Mouse (Mus musculus) c-Kit-negative CD71-positive TER-119-positive erythroid progenitor cells, embryonic 14.5 days (primary cell): ENCODE measurements at regions not wholly inside any gene's neighbourhood (a gene's known extent, or its start where the extent isn't known, plus 50 kb on each side); places are given as distances from the start of the nearest gene placed in this dataset.
"Not testable (repeated sequence)": the region's sequence is repeated elsewhere in the genome, so short reads cannot be mapped to it uniquely, and the experiment has no call there.

Source experiments
- DNase-seq: peaks from one replicate; pipeline ENCODE4 v3.0.0-alpha.2; 2013; ENCODE audit warnings: low read depth, low spot score

GRCm38 (mm10) chr2:166329556-166330340 lies 174.3 kb upstream of the Sulf2 start:
- no peak for DNase-seq

GRCm38 (mm10) chr2:166326932-166327331 lies 171.5 kb upstream of the Sulf2 start:
- DNase-seq: no peak

GRCm38 (mm10) chr2:166324954-166325353 lies 169.5 kb upstream of the Sulf2 start:
- no peak for DNase-seq

- no peak for DNase-seq
Measured at GRCm38 (mm10) chr2:166324439-166324838, 169.0 kb upstream of the Sulf2 start.

DNA sequence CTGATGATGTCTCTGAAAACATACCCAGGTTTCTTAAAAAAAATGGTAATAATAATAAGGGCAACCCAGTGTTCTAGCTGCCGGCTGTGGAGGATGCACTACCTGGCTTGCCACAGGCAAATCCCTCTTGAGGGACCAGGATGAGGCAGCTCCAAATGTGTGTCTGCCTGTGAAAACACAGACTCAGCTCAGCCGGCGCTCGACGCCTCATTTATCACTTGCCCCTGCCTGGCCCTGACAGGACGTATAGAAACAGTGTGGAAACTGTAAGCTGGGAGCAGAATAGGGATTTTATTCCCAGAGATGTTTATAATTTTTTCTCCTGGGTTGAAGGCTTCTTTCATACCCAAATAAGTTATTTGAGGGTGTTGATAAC lies 167.2 kb upstream of the Sulf2 start:
- DNase-seq: no peak

GRCm38 (mm10) chr2:166321992-166322667 lies 166.7 kb upstream of the Sulf2 start:
- no peak for DNase-seq

DNA sequence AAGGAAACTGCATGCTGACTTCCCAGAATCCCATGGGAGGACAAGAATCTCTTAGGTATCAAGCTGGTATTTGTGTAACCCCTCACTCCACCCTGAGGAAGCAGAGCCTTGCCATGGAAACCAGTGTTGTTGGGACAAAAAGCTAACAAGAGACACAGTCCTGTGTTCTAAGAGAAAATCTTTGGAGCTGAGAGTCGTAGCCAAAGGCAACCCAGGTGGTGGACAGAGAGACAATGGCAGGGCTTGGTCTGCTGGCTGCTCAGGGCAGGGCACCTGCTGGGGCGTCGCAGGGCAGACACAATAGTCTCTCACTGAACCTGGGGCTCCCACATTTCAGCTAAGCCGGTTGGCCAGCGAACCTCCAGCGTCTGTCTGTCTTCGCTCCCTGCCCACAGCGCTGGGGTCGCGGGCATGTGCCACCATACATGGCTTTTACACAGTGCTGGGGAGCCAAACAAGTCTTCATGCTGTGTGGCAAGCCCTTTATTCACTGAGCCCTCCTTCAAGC lies 161.0 kb upstream of the Sulf2 start:
- no peak for DNase-seq

DNA sequence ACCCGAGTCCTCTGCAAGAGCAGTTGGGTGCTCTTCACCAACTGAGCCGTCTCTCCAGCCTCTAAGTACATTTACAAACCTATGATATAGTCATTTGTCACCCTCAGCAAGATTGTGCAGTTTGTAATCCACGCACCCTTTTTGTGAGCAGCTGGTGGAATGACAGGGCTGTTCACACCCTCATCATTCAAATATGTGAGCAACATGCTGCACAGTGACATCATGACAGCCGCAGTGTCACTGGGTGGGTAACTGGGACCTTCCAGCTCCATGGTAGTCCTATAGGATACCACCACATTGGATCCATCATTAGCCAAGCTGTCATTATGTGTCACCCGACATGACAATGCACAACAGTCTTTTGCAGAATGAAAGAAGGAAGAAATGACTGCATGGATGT lies 155.0 kb upstream of the Sulf2 start:
- DNase-seq: no peak

- DNase-seq: no peak
Measured at GRCm38 (mm10) chr2:166309882-166310281, 154.4 kb upstream of the Sulf2 start.

GRCm38 (mm10) chr2:166307551-166307950 lies 152.1 kb upstream of the Sulf2 start:
- no peak for DNase-seq

DNA sequence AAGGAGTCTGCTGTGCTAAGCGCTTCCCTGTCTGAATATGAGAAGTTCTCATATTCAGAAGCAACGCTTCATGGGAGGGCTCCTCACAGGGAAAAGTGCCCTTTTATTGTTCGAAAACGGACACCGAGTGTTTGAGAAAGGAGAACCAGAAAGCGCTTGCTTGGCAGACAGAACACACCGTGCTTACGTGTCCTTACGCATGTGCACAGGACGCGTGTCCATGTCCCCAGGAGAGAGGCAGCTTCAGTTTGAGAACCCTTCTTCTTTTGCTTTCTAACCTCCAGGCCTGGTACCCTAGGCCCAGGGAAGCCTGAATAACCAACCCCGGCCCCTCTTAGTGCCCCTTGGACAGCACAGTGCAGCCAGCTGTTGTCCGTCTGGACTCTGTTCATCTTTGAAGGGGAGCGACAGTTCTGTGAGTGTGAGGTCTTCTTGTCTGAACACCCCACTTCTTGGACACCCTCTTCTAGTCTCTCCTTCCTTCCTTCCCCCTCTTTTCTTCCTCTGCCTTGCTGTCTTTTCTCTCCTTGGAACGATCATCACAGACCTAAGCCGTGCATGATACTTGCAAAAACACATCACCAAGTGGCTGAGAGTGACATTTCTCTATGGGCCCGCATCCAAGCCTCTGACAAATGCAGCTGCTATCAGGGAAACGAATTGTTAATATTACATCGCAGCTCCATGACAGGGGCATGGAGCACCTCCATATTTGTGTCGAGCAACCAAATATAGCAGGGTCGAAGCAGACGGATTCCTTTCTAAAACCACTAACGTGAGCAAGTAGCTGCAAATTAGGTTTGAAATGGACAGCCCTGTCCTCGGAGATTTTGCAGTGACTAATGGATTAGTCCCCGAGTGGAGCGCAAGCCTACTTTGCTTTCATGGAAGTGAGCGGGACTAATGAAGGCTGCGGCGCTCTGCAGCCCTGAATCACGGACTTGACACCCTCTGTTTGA lies 149.9 kb upstream of the Sulf2 start:
- no peak for DNase-seq

- DNase-seq: no peak
Measured at GRCm38 (mm10) chr2:166303854-166304253, 148.4 kb upstream of the Sulf2 start.

GRCm38 (mm10) chr2:166301161-166301560 lies 145.7 kb upstream of the Sulf2 start:
- no peak for DNase-seq

DNA sequence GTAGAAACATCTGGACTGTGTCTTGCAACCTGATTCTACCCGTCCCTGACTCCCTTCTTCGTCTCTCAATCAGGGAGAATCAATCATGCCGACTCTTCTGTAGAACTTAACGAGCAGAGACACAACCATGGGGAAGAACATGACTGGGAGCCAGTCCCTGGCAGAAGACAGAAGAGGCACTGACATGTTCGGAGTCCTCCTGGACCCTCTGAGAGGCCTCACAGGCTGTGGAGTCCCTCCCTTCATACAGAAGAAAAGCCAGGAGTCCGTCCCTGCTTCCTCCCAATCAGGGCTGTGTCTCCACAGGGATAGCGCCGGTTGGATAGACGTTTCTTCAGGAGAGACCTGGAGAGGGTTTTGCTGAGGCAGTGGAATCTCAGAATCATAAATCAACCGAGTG lies 139.2 kb upstream of the Sulf2 start:
- no peak for DNase-seq

- no peak for DNase-seq
Measured at GRCm38 (mm10) chr2:166292987-166293386, 137.5 kb upstream of the Sulf2 start.

DNA sequence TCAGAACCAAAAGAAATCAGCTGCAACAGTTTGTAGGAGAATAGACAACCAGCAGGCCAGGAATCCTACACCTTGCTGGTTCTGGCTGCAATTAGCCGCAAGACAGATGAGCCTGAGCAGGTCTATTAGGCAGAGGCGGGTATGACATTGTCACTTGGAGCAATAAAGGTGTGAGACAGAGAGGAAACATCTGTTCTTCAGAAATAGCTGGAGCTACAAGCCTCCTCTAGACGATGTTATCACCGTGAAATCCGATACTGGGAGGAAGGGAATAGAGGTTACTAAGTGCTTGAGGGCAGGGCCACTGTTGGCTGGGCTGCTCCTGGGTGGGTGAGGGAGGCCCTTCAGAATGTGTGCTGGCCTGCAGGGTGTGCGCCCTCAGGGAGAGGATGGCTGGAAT lies 135.8 kb upstream of the Sulf2 start:
- no peak for DNase-seq

GRCm38 (mm10) chr2:166290826-166291225 lies 135.4 kb upstream of the Sulf2 start:
- DNase-seq: no peak

DNA sequence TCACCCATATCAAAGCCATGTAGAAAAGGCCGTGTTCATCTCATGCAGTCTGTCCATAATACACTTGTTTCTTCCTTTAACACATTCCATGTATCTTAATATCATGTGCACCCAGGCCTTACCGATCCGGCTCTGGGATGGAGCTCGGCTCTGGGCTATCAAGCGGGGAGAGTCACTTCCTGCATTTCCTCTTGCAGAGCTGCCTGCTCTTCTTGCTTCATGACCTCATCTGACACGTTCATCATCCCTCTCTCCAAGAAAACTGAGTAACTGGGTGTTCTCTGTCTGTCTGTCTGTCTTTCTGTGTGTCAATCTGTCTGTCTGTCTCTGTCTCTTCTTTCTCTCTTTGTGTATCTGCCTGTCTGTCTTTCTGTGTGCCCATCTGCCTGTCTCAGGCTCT lies 133.7 kb upstream of the Sulf2 start:
- DNase-seq: no peak

DNA sequence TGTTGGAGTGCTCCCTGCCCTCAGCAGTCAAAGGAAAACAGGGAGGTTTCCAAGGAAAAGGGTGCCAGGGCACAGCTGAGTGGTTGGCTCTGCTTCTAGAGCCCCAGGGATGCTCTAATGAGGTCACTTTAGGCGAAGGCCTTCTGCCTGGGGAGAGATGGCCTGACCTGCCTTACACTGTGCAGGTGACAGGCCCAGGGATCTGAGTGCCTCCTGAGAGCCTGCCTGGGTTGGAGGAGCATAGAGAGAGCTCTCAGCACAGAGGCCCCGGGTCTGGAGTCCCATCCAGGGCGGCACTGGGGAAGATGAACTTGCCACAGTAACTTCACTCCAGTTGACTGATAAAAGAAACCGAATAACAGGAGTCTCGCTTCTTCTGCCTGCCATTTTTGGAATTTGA lies 125.7 kb upstream of the Sulf2 start:
- not testable (repeated sequence) for DNase-seq

DNA sequence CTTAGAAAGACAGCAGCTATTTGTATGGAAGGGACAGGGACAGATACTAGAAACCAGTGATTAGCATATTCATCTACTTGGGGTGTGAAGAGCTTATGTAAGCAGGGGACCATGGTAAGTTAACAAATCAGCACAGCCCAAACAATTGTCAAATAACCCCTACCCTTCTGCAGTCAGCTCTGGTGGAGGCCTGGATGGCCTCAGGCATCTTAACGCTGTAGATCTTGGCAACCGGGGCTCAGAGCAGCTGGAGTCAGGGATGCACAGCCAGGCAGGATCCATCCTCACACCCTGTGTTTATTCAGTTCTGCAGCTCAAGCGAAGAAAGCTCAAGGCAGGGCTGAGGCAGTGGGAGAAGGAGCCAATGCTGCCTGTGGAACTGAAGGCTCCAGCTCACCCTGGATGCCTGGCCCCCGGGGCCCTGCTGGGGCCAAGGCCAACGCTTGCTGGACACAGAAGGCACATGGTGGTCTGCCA lies 125.2 kb upstream of the Sulf2 start:
- no peak for DNase-seq

- no peak for DNase-seq
Measured at GRCm38 (mm10) chr2:166279676-166280075, 124.2 kb upstream of the Sulf2 start.

DNA sequence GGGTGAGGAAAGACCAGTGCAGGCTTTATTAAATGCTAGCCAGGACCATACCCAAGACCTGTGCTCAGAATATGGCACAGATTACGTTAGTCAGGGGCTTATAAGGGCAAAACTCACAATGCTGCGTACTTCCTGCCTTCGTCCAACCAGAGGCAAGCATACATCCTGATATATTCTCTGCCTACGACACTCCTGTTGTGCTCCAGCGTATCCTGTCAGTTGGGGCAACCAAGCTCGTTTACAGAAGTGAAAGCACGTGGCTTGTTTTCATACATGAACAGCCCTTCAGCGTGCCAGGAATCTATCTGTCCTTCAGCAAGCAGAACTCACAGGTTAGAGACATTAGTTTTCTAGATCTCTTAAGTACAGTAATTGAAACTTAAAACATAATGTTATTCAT lies 119.9 kb upstream of the Sulf2 start:
- no peak for DNase-seq
